Mouse (Mus musculus) testis, adult 2 months (tissue): ENCODE results near the gene Xxylt1. TPM values are rescaled to one million over a fixed set of nuclear protein-coding genes. Genes with fewer than 3 reads are reported as not detected.

Source experiments
- H3K27ac ChIP-seq: fragments of 200-500 bp; 2 replicates; pipeline ENCODE4 v1.5.1; 2012; ENCODE audit warnings: low read depth, low read length; ENCODE audit not compliant: control insufficient read depth, insufficient read depth
- H3K27me3 ChIP-seq: fragments of 200-500 bp; 2 replicates; pipeline ENCODE4 v1.6.1; 2012; ENCODE audit warnings: mild to moderate bottlenecking, low read length, moderate library complexity; ENCODE audit not compliant: control insufficient read depth, insufficient read depth
- H3K36me3 ChIP-seq: fragments of 200-500 bp; 2 replicates; pipeline ENCODE4 v1.6.1; 2012; ENCODE audit warnings: mild to moderate bottlenecking, low read length; ENCODE audit not compliant: control insufficient read depth, insufficient read depth
- H3K4me1 ChIP-seq: fragments of 200-500 bp; 2 replicates; pipeline ENCODE4 v1.6.1; 2012; ENCODE audit warnings: low read length; ENCODE audit not compliant: control insufficient read depth, insufficient read depth
- H3K4me3 ChIP-seq: fragments of 200-500 bp; 2 replicates; pipeline ENCODE4 v1.5.1; 2012; ENCODE audit warnings: low read depth, mild to moderate bottlenecking, low read length, moderate library complexity, mixed read lengths; ENCODE audit not compliant: control insufficient read depth
- CTCF ChIP-seq: fragments of 200-500 bp; IDR thresholded peaks from 2 replicates; pipeline ENCODE4 v1.5.1; 2012; ENCODE audit warnings: low read depth, mild to moderate bottlenecking, inconsistent platforms, low read length, moderate library complexity; ENCODE audit not compliant: control insufficient read depth, insufficient read depth, insufficient replicate concordance
- POLR2A ChIP-seq: fragments of 200-500 bp; IDR thresholded peaks from 2 replicates; pipeline ENCODE4 v1.6.1; 2012; ENCODE audit warnings: low read depth, mild to moderate bottlenecking, inconsistent platforms, low read length, moderate library complexity; ENCODE audit not compliant: control insufficient read depth
- polyA plus RNA-seq: library from polyadenylated mRNA; depleted of rRNA; stranded (reverse); fragments of >200 nt; gene quantifications from 2 replicates; pipeline ENCODE4 v1.2.3, GENCODE M21; 2012

Gene Xxylt1
- polyA plus RNA-seq, 1 experiment = 2.7 TPM

- Histone ChIP-seq H3K4me1 (peaks cover 11% of the 10 kb centered on the region), H3K27ac (no peak overlapping the region), H3K36me3 (no peaks in the 10 kb centered on the region), H3K27me3 (no peaks in the 10 kb centered on the region), H3K4me3 (no peak overlapping the region)
- TF ChIP-seq POLR2A = no peak
- no peak for TF ChIP-seq CTCF
Observed at GRCm38 (mm10) chr16:31035651-31036245, 45.5 kb downstream of the Xxylt1 start.

GRCm38 (mm10) chr16:31035235-31035634 is 46.0 kb downstream of the Xxylt1 start:
- no peaks in the 10 kb centered on the region for H3K36me3 ChIP-seq
- H3K27me3 ChIP-seq = no peaks in the 10 kb centered on the region
- H3K27ac ChIP-seq = no peak overlapping the region
- H3K4me3 ChIP-seq = no peak overlapping the region
- no peak for TF ChIP-seq POLR2A
- TF ChIP-seq CTCF = no peak
- peaks cover 11% of the 10 kb centered on the region for H3K4me1 ChIP-seq

- no peaks in the 10 kb centered on the region for H3K36me3 ChIP-seq
- TF ChIP-seq CTCF = no peak
- no peak for TF ChIP-seq POLR2A
- no peak overlapping the region for H3K4me3 ChIP-seq
- no peaks in the 10 kb centered on the region for H3K27me3 ChIP-seq
- H3K27ac ChIP-seq = no peak overlapping the region
- H3K4me1 ChIP-seq = peaks cover 11% of the 10 kb centered on the region
Observed at GRCm38 (mm10) chr16:31034051-31034450, 47.2 kb downstream of the Xxylt1 start.

GRCm38 (mm10) chr16:31029739-31030485 is 51.3 kb downstream of the Xxylt1 start:
- TF ChIP-seq CTCF = no peak
- TF ChIP-seq POLR2A = no peak
- peaks cover 5% of the 10 kb centered on the region for H3K4me1 ChIP-seq
- H3K27ac ChIP-seq = no peak overlapping the region; the same call in 1 of the 2 replicates

GRCm38 (mm10) chr16:31027675-31028074 is 53.6 kb downstream of the Xxylt1 start:
- H3K4me1 ChIP-seq = no peaks in the 10 kb centered on the region; the same call in 1 of the 2 replicates
- H3K27ac ChIP-seq = no peak overlapping the region
- TF ChIP-seq POLR2A = no peak
- TF ChIP-seq CTCF = no peak
- no peak overlapping the region for H3K4me3 ChIP-seq
- H3K27me3 ChIP-seq = no peaks in the 10 kb centered on the region
- no peaks in the 10 kb centered on the region for H3K36me3 ChIP-seq

More at GRCm38 (mm10) chr16:31029739-31030485, 51.3 kb downstream of the Xxylt1 start:
- H3K36me3 ChIP-seq = no peaks in the 10 kb centered on the region
- no peak overlapping the region for H3K4me3 ChIP-seq
- H3K27me3 ChIP-seq = no peaks in the 10 kb centered on the region

GRCm38 (mm10) chr16:31025516-31025915 is 55.7 kb downstream of the Xxylt1 start:
- Histone ChIP-seq H3K4me1 (peaks cover 1% of the 10 kb centered on the region), H3K36me3 (no peaks in the 10 kb centered on the region), H3K27ac (no peak overlapping the region), H3K27me3 (no peaks in the 10 kb centered on the region), H3K4me3 (no peak overlapping the region)
- TF ChIP-seq CTCF = no peak
- TF ChIP-seq POLR2A = no peak

- Histone ChIP-seq H3K27me3 (no peaks in the 10 kb centered on the region), H3K27ac (no peak overlapping the region), H3K36me3 (no peaks in the 10 kb centered on the region), H3K4me3 (no peak overlapping the region), H3K4me1 (peaks cover 2% of the 10 kb centered on the region)
- TF ChIP-seq POLR2A = no peak
- no peak for TF ChIP-seq CTCF
Observed at GRCm38 (mm10) chr16:31024997-31025396, 56.2 kb downstream of the Xxylt1 start.

- Histone ChIP-seq H3K27me3 (no peaks in the 10 kb centered on the region), H3K36me3 (no peaks in the 10 kb centered on the region), H3K4me1 (peaks cover 2% of the 10 kb centered on the region), H3K4me3 (no peak overlapping the region), H3K27ac (no peak overlapping the region)
- TF ChIP-seq POLR2A = no peak
- TF ChIP-seq CTCF = no peak
Observed at GRCm38 (mm10) chr16:31024221-31024620, 57.0 kb downstream of the Xxylt1 start.
